Mouse (Mus musculus): ENCODE data around the gene Gpx6. TPM values are rescaled to one million over a fixed set of nuclear protein-coding genes. Genes with fewer than 3 reads are reported as not detected.

Gpx6 gene
- polyA plus RNA-seq, 2 experiments from 2014 or later = not detected

GRCm38 (mm10) chr13:21326191-21326590 is 14.3 kb downstream of the Gpx6 start:
- no peak for ATAC-seq

DNA sequence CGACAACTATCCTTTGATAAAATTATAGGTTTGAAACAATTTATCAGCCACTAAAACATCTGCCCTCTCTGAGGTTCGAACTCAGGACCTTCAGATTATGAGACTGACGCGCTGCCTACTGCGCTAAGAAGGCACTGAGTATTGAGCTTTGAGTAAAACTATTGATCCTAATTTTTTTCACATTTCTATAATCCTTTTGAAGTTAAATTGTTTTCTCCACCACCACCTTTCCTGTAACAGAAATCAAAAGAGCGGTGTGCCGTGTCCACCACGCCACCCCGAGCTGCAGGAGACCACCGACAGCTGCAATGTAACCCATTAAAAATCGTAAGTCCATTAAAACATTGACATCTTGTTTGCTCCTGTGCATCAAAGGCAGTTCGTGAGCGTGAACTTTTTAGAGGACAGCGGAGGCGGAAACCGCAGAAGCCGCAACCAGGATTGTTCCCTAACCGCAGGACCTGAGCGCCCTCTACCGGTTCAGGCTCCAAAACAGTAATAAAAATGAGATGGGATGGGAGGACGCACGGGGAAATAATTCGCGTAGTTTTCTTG is 14.8 kb downstream of the Gpx6 start:
- ATAC-seq = no peak

GRCm38 (mm10) chr13:21327424-21327823 is 15.5 kb downstream of the Gpx6 start:
- no peak for ATAC-seq

GRCm38 (mm10) chr13:21346610-21347009 is 34.7 kb downstream of the Gpx6 start, which contains the start of gene Olfr1367:
Gene Olfr1367 (plus strand): TSS chr13:21346910.
- ATAC-seq = no peak

DNA sequence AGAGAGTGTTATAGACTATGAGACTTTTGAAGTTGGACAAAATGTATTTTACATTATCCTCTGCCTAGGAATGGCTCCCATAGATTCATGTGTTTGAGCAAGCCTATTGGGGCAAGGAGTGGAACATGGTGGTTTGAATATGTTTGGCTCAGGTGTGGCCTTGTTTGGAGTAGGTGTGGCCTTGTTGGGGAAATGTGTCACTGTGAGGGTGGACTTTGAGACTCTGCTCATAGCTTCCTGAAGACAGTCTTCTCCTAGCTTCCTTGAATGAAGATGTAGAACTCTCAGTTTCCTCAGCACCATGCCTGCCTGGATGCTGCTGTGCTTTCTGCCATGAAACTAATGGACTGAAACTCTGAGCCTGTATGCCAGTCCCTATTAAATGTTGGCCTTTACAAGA is 38.7 kb downstream of the Gpx6 start:
- no peak for ATAC-seq

- peak; percentile 83 for ATAC-seq
Measured at GRCm38 (mm10) chr13:21362621-21363248, 50.8 kb downstream of the Gpx6 start, which contains the start of gene Zscan12. Gene Zscan12 (plus strand): TSS chr13:21362820.

- no peak for ATAC-seq
Measured at GRCm38 (mm10) chr13:21363719-21364118, 51.8 kb downstream of the Gpx6 start.

DNA sequence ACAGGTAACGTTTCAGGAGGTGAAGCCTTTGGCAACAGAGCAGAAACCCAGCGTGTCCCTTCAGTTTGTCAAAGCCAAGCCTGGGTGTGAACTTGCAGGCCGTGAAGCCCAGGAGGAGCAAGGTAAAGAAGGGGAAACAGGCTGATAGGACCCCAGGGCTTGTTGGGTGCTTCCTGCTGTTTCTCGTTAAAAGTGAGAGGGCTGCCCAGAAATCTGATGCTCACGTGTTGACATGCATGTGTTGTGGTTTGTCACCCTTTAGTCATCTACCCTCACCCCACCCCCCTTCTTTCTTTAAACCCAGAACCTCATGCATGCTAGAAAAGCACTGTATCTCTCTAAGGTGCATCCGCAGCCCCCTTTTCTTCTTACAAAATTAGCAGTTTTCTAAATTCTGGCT is 54.7 kb downstream of the Gpx6 start:
- peak; percentile 74 for ATAC-seq

Other genes with a start within 250 kb of the Gpx6 start
- not detected for gene Olfr1370, start 237.2 kb upstream of the Gpx6 start, polyA plus RNA-seq (2017; shearing (Covaris generic))
- gene Olfr1369-ps1, start 200.6 kb upstream of the Gpx6 start, polyA plus RNA-seq (2017; shearing (Covaris generic)) = under 1 TPM in 1 of 2 experiments, not detected in 1; 0.27 TPM
- not detected for gene Olfr263, start 182.5 kb upstream of the Gpx6 start, polyA plus RNA-seq (2017; shearing (Covaris generic))
- not detected for gene Olfr1368, start 166.3 kb upstream of the Gpx6 start, polyA plus RNA-seq (2017; shearing (Covaris generic))
- 10 to 100 TPM; 10.5 to 13.5 TPM for gene Trim27, start 132.7 kb upstream of the Gpx6 start, polyA plus RNA-seq (2017; shearing (Covaris generic))
- gene Gpx5, start 19.4 kb upstream of the Gpx6 start, polyA plus RNA-seq (2017; shearing (Covaris generic)) = not detected
- gene Olfr1367, start 34.8 kb downstream of the Gpx6 start, polyA plus RNA-seq (2017; shearing (Covaris generic)) = not detected
- gene Zscan12, start 50.7 kb downstream of the Gpx6 start, polyA plus RNA-seq (2017; shearing (Covaris generic)) = 10 to 100 TPM in 1 of 2 experiments, 1 to 10 TPM in 1; 7.7 to 10.6 TPM
- 10 to 100 TPM; 31.1 to 45.5 TPM for gene Zkscan3, start 90.6 kb downstream of the Gpx6 start, polyA plus RNA-seq (2017; shearing (Covaris generic))
- 1 to 10 TPM; 1.3 to 1.7 TPM for gene Pgbd1, start 128.9 kb downstream of the Gpx6 start, polyA plus RNA-seq (2017; shearing (Covaris generic))
- gene Zscan26, start 141.6 kb downstream of the Gpx6 start, polyA plus RNA-seq (2017; shearing (Covaris generic)) = 10 to 100 TPM; 78.3 to 80.7 TPM
- gene Nkapl, start 156.4 kb downstream of the Gpx6 start, polyA plus RNA-seq (2017; shearing (Covaris generic)) = under 1 TPM in 1 of 2 experiments, not detected in 1; 0.36 TPM
- not detected for gene Zkscan4, start 166.8 kb downstream of the Gpx6 start, polyA plus RNA-seq (2017; shearing (Covaris generic))
- not detected for gene Gm10065, start 167.3 kb downstream of the Gpx6 start, polyA plus RNA-seq (2017; shearing (Covaris generic))
- under 1 TPM; 0.51 to 0.95 TPM for gene AK157302, start 183.1 kb downstream of the Gpx6 start, polyA plus RNA-seq (2017; shearing (Covaris generic))
- 10 to 100 TPM in 1 of 2 experiments, not detected in 1; 29.3 TPM for gene Gm11273, start 189.3 kb downstream of the Gpx6 start, polyA plus RNA-seq (2017; shearing (Covaris generic))
- gene Zkscan8, start 219.0 kb downstream of the Gpx6 start, polyA plus RNA-seq (2017; shearing (Covaris generic)) = 1 to 10 TPM; 5.2 to 6.1 TPM
- gene Olfr1366, start 230.7 kb downstream of the Gpx6 start, polyA plus RNA-seq (2017; shearing (Covaris generic)) = not detected
- under 1 TPM in 1 of 2 experiments, not detected in 1; 0.32 TPM for gene Olfr1535, start 247.8 kb downstream of the Gpx6 start, polyA plus RNA-seq (2017; shearing (Covaris generic))

Measured in CD4-positive, CD25-positive, alpha-beta regulatory T cell, adult 4 months (primary cell).